Mouse (Mus musculus): ENCODE results near the gene Ddi2. TPM values are rescaled to one million over a fixed set of nuclear protein-coding genes. Genes with fewer than 3 reads are reported as not detected.

Gene Ddi2
- total RNA-seq, 2 experiments from 2014 or later: 45.8 to 50.9 TPM

DNA sequence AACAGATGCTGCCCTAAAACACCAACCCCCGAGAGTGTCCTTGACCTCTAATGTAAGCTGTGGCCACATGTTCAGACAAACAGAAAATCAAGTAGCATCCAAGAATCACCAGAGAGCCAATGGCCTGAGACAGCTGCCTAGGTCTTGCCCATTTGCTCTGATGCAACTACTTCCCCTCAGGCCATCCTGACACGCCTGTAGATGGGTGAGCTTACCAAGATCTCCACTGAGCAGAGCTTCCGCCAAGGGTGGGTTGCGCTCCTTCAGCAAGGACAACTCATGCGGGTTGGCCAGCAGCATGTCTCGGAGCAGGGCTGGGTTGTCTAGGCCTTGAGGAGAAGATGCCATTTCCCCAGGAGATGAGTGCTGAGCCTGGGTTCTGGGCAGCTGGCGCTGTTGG, 15.2 kb downstream of the Ddi2 start:
- DNase-seq (ENCODE audit: low spot score in 2 of 2): no peak

DNA sequence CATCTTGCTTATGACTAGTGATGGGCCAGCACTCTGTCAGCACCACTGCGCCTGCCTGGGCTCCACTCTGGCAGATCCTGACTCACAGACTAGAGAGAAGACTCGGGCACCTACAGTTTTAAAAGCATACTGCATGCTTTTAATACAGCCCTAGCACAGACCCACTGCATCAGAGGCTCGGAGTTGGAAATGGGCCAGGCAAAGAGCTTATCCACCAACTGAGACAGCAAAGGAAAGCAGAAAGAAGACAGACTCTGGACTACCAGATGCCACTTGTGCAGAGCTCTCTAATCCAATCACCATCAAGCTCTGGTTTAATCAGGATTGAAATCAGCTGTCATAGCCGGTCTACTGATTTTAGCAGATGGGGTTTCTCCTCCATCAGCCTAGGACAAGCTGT, 17.9 kb downstream of the Ddi2 start:
- DNase-seq (ENCODE audit: low spot score in 2 of 2): peak; percentile 53 to 55

DNA sequence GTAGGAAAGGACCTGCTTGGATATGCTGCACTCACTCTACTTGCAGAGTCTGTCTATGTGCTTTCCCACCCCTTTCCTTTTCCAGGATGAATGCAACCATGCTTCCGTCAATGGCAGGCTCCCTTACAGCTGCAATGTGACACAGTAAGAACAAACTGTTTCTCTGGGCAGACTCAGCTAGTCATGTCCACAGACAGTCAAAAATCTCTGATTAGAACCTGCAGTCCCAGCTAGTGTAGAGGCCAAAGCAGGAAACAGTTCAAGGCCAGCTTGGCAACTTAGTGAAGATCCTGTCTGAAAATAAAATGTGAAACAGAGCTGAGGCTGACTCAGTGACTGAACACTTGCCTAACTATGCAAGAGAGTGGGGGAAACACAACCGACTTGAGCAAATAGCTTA, 18.6 kb downstream of the Ddi2 start:
- DNase-seq (ENCODE audit: low spot score in 2 of 2): no peak

DNA sequence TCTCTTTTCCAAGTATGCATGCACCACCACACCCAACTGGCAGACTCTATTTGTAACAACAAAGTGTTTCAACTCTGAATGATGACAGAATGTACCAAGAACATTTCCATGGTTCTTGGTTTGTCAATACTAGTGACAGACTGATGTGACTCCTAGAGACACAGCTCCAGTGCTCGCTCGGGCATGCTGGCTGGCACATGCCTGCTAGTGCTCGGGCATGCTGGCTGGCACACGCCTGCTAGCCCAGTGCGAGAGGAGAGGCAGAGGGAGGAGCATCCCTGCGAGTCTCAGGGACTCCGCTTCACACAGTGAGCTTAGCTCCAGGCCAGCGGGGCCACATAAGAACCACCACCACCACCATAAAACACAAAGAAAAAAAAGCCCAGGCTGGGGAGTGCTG, 28.5 kb downstream of the Ddi2 start:
- no peak for DNase-seq (ENCODE audit: low spot score in 2 of 2)

DNA sequence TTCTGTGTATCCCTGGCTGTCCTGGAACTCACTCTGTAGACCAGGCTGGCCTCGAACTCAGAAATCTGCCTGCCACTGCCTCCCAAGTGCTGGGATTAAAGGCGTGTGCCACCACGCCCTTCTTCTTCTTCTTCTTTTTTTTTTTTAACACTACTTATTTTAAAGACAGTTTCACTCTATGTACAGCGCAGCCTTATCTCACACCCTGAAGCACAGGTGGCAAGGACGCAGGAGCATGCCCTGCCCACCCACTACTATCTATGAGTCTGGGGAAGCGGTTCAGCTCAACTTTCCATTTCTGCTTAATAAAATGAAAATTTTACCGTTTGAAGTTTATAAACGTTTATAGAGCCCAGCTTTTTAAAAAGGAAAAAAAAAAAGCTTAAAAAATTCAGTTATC, 34.7 kb downstream of the Ddi2 start:
- DNase-seq (ENCODE audit: low spot score in 2 of 2): no peak

DNA sequence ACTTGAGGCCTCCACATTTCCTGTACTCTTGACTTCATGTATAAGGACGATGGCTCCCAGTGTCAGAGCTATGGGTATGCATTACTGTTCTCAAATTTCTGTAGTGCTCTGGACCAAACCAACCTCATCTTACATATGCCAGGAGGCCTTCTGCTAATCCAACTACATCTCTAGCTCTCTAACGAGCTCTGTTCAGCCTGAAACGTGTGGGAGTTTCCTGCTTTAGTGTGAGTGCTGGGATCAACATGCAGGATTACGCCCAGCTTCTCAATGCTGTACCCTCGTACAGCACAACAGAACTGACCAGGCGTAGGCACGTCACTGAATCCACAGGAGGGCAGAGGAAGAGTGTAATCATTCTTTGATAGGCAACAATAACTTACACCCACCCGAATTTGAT, 36.7 kb downstream of the Ddi2 start:
- peak in 1 of 2 experiments; percentile 22 for DNase-seq (ENCODE audit: low spot score in 2 of 2)

DNA sequence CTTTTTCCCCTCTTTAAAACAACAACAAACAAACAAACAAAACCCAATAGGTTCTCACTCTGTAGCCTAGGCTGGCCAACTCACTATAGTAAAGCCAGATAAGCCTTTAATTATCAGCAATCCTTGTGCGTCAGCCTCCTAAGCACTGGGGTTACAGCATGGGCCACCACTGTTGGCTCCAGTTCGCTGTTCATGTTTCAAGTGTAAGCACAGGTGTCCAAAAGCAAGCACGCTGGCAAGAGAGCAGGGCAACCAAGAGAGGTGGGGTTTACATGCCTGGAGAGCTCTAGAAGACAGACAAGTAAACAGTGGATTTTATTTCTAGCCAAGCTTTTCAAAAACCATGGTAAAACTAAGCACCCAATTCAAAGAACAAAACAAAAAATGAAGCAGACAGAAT, 37.1 kb downstream of the Ddi2 start:
- no peak for DNase-seq (ENCODE audit: low spot score in 2 of 2)

DNA sequence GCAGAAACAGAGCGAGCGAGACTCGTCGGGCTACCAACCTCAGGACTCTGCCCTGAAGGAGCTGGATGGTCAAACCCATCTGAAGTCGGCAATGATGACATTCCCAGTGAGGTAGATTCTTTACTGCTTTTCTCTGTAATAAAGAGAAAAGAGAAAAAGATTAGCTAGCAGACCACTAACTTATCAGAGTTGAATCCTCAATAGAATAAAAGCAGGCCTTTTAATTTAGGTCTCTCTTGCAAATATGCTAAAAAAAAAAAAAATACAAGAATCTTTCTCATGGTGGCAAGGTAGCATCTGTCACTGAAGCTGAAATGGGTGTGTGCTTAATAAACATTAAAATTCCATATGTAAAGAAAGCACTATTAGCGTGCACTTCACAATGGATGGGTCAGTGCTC, 37.7 kb downstream of the Ddi2 start, which contains the start of gene Rsc1a1:
Gene Rsc1a1 (minus strand): TSS at position 101 of the 400 bp plus-strand sequence.
- no peak for DNase-seq (ENCODE audit: low spot score in 2 of 2)

DNA sequence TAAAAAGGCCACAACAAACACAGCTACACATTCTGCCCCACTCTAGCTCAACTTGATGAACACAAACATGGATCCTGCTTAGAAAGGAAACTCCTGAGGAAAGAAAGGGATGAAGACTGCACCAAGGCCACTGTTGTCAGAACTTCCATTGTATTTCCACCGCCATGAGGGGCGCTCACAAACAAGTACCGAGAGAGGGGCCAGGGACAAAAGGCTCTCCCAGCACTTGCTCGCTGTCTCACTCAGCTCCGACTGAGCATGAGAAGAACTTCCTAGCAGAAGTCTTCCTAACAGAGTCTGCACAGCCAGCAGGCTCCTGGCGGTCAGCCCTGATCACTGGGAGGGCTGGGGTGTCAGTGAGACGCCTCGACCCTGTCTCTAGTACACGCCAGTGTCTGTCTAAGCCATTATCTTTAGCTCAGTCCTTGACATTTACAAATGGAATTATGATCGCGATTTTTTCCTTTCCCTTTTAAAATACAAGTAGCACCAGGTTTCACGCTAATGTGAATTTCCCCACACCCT, 40.5 kb downstream of the Ddi2 start:
- DNase-seq (ENCODE audit: low spot score in 2 of 2): no peak

DNA sequence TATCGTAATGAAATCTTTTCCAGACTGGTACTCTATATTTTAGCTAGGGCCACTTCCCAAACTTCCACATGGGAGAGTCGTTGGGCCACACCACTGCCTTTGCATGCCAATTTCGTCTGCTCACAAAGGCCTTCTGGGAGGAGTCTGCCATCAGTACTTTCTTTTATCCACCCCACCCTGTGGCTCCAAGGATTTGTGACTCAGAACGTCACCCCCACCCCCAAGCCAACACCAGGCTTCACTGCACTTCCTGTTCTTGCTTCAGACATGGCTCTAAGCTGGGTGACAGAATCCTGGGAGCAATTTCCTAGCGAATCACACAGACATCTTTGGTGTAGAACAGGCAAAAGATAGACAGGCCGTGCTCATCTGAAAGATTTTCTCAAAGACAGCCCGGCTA, 41.5 kb downstream of the Ddi2 start:
- DNase-seq (ENCODE audit: low spot score in 2 of 2): no peak

DNA sequence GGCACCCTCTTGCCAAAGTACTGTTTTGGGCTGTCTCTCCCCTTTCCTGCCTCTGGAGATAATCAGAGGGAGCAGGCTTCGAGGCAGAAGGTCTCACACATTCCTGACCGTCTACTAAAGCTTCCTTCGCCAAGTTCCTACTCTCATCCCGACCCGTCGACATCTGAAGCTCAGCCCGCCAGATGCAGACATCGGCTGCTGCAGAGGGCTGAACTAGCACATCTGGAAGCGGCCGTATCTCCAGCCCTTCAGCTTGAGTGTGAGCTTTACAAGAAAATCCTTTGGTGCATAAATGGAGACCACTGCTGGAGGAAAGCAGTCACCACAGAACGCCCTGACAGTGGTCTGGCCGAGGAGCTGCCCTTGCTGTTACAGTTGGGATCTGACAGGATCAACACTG, 42.3 kb downstream of the Ddi2 start:
- no peak for DNase-seq (ENCODE audit: low spot score in 2 of 2)

DNA sequence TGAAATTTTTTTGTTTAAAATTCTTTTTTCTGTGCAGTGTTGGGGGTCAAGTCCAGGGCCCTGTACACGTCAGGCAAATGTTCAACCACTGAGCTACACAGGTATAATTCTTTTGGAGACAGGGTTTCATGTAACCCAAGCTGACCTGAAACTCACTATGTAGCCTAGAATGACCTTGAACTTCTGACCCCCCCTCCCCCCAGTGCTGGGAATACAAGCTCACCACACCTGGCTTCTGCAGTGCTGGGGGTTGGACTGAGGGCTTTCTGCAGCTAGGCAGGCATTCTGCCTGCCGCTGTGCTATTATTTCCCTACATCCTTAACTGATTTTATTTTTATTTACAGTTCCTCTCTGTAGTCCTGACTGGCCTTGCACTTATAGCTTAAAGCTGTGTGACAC, 44.2 kb downstream of the Ddi2 start:
- DNase-seq (ENCODE audit: low spot score in 2 of 2): no peak

DNA sequence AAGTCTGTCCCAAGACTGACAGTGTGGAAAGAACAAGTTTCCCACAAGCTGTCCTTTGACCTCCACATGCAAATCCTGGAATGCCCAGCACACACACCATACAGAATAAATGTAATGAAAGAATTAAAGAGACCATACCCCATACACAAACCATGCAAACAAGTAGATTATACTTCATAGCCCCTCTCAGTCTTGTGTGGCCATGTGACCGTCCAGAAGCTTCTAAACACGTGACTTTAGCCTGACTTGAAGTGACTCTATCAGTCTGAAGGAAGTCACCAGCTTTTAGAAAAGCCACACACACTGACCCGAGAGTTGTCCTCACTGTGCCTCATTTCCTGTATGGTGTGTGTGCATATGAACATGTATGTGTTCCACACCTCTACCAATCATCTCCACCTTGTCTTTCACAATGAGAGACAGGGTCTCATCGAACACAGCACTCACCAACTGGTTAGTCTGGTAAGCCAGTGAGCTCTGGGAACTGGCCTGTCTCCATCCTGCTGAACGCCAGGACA, 46.7 kb downstream of the Ddi2 start:
- DNase-seq (ENCODE audit: low spot score in 2 of 2): no peak

DNA sequence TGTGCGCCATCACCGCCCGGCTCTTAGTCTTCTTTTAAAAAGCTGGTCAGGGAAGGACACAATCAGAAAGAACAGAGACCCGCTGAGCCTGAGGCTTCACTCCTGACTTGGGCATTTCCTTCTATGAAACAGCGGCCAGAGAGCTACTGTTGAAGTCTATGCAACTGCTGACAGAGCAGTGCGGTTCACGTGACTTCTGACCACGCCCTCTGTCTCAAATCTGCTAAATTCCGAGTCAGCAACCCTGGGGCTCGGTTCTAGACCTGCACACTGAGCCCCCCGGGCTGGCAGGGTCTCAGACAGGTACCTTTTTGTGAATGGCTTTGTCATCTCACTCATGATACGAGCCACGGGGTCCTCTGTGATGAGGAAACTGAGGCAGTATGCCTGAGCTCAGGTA, 50.9 kb downstream of the Ddi2 start:
- DNase-seq (ENCODE audit: low spot score in 2 of 2): no peak

DNA sequence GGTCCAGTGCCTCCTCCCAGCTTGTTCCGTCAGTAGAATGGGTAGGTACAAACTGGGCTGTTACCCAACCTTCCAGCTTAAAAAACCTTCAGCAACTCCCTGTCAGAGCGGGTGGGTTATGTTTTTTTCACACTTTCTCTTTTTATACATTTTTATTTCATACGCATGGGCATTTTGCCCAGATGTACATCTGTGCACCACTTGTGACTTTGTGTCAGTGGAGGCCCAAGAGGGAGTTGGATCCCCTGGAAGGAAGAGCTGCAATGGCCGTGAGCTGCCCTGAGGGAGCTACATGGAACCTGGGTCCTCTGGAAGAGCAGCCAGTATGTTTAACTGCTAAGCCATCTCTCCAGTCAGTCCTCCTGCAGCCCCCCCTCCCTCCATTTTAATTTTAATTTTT, 51.8 kb downstream of the Ddi2 start:
- no peak for DNase-seq (ENCODE audit: low spot score in 2 of 2)

DNA sequence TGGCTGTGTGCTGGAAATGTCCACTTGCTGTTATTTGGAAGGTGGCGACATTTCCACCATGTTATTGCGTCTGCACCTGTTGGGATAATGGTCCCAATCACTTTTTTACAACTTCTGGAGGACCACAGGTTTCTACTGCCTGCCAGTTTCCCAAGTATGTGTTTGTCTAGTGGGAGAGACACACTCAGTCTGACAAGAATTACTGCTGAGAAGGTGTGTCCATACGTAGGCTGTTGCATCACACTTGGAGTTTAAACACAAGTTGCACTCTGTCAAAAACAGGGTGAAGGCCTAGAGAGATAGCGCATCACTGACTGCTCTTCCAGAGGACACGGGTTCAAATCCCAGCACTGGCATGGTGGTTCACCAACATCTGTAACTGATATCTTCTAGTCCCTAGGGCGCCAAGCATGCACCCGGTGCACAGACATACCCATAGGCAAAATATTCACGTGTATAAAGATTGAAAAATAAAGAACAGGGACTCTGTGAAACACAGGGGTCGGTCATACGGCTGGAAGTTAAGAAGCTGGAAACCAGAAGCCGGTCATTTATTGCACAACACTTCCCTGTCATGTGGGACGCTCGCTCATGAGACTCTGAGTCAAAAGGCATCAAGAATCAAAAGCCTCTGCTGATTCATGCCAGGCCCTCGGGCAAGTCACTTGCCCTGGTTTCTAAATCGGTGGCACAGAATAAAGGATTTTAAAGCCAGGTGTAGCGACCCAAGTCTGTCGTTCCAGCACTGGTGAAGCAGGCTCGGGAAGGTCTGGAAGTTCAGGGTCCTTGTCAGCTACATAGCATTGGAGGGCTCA, 53.1 kb downstream of the Ddi2 start:
- DNase-seq (ENCODE audit: low spot score in 2 of 2): no peak

DNA sequence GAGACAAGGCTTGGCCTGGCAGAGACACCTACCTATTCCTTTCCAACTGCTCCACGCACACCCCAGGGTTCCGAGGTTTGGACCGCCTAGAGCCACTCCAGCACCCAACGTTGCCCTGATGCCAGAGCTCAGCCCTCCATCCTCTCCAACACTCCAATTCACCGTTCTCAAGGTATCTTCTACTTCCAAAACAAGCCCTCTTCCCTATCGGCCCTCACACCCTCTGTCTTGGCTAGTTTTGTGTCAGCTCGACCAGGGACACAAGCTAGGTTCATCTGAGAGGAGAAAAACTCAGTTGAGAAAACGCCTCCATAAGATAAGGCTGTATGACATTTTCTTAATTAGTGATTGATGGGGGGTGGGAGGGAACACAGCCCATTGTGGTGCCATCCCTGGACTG, 58.4 kb downstream of the Ddi2 start, which contains the start of gene Plekhm2:
Gene Plekhm2 (minus strand): TSS at position 101 of the 400 bp plus-strand sequence.
- no peak for DNase-seq (ENCODE audit: low spot score in 2 of 2)

DNA sequence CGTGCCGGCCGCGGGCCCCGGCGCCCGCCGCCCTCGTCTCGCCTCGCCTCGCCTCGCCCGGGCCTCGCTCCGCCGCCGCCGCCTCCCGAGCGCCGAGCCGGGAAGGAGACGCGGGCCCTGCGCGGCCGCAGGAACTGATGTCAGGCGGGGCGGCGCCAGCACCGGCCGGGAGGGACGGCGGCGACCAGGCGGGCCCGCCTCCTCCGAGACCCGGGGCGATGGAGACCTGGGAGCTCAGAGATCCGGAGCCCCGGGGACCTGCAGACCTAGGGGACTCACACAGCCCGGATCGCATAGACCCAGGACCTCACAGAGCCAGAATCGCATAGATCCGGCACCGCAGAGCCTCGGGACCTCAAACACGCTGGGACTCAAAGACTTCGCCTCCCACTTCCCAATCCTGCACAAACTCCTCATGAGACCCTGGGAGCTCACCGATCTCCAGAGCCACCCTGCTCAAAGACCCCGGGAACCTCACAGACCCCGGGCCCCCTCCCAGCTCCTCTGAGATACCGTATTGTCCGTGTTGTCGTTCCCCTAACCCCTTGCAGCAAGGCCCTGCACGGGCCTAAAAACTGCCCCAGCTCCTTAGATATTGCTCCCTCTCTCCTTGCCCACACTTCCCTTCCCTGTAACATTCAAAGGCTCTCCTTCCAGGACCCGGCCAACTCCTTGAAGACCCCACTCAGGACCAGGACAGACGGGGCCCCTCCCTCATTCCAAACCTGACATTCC, 59.0 kb downstream of the Ddi2 start:
- DNase-seq (ENCODE audit: low spot score in 2 of 2): peak; percentile 72 to 81

DNA sequence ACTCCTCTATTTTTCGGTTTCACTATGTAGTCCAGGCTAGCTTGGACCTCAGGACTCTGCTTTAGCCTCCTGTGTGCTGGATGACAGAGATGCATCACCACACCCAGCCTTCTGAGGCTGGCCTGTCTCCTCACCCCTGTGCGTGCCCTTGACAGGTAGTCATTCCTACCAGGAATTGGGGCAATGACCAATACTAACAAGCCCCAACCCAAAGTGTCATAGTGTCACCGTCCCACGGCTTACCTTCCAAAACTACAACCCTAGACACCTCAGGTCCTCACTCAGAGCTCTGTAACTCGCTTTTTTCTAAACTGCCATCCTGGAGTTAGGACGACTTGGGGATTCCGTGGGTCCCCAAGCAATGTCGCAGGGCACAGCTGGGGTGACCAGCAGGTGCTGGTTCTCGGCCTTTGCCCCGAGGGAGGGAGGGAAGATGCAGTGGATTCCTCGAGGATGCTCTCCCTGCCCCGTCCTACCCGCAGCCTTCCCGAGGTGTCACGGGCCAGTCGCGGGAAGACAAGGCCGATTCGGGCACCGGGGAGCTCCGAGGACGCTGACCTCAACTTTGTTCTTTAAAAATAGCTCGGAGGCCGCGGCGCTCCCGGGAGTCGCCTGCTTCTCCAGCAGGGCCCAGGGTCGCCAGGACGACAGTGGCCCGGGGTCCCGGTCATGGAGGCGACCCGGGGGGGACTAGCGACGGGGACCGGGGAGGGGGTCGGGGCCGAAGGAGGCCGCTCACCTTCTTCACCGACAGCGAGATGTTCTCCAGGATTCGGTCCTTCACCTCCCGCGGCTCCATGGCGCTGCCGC, 59.9 kb downstream of the Ddi2 start:
- DNase-seq (ENCODE audit: low spot score in 2 of 2): no peak

DNA sequence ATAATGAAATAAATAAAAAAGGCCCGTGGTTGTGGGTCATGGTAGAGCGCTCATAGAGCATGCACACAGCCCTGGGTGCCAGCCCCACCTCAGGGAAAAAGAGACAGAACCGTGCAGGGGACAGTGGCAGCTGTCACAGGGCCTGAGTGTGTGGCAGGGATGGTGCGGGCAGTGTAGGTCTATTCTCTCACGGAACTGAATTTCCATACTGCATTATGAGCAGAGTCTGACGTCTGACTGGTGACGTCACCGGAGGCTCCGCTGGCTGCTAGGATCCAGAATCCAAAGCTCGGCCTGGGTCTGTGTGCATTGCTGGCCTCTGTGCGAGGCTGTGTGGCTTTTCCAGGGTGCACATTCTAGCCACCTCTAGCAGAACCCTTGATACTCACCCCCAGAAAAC, 62.3 kb downstream of the Ddi2 start:
- DNase-seq (ENCODE audit: low spot score in 2 of 2): no peak

DNA sequence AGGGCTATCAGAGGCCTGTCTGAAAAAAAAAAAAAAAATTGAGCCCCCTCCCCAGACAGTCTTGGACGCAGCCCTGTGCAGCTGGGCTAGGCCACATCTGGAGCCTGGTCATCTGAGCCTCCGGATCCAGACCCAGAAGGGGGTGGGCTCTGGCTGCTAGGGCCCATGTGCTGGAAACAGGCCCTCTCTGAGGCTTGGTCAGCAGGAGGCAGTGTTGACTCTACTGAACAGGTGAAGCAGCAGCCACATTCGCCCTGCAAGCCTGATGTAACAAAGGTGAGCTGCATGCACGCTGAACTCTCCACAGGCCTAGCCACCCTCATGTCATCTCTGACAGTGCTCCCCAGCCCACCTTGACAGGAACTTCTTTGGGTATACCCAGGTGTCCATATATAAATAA, 63.5 kb downstream of the Ddi2 start:
- no peak for DNase-seq (ENCODE audit: low spot score in 2 of 2)
